Mouse (Mus musculus) myocyte (in vitro differentiated cells): ENCODE results near the gene Fbxo41.

Source experiments
- E2F4 ChIP-seq: IDR thresholded peaks from one replicate; pipeline ENCODE4 v1.6.1; 2011; ENCODE audit warnings: mild to moderate bottlenecking, control low read depth, moderate library complexity; ENCODE audit not compliant: insufficient read depth
- MAX ChIP-seq: IDR thresholded peaks from one replicate; pipeline ENCODE4 v1.6.1; 2011; ENCODE audit warnings: low read depth, mild to moderate bottlenecking, control low read depth
- MYOD1 ChIP-seq, 3 experiments: IDR thresholded peaks; one replicate each; pipeline ENCODE4 v1.6.1; 2011; ENCODE audit warnings: control low read depth in 2 of 3, low read depth in 2 of 3, mild to moderate bottlenecking in 2 of 3, moderate library complexity in 1 of 3; ENCODE audit not compliant: insufficient read length in 2 of 3, control insufficient read depth in 1 of 3
- POLR2A ChIP-seq: IDR thresholded peaks from one replicate; pipeline ENCODE4 v1.6.1; 2011; ENCODE audit warnings: low read depth, mild to moderate bottlenecking, control low read depth, moderate library complexity; ENCODE audit not compliant: insufficient read length
- SRF ChIP-seq: IDR thresholded peaks from one replicate; pipeline ENCODE4 v1.6.1; 2011; ENCODE audit warnings: low read depth; ENCODE audit not compliant: control insufficient read depth, insufficient read length
- TCF12 ChIP-seq: IDR thresholded peaks from one replicate; pipeline ENCODE4 v1.6.1; 2011; ENCODE audit warnings: mild to moderate bottlenecking, control low read depth; ENCODE audit not compliant: poor library complexity, insufficient read depth, severe bottlenecking
- USF1 ChIP-seq: IDR thresholded peaks from one replicate; pipeline ENCODE4 v1.6.1; 2011; ENCODE audit warnings: low read depth, mild to moderate bottlenecking, control low read depth, moderate library complexity

DNA sequence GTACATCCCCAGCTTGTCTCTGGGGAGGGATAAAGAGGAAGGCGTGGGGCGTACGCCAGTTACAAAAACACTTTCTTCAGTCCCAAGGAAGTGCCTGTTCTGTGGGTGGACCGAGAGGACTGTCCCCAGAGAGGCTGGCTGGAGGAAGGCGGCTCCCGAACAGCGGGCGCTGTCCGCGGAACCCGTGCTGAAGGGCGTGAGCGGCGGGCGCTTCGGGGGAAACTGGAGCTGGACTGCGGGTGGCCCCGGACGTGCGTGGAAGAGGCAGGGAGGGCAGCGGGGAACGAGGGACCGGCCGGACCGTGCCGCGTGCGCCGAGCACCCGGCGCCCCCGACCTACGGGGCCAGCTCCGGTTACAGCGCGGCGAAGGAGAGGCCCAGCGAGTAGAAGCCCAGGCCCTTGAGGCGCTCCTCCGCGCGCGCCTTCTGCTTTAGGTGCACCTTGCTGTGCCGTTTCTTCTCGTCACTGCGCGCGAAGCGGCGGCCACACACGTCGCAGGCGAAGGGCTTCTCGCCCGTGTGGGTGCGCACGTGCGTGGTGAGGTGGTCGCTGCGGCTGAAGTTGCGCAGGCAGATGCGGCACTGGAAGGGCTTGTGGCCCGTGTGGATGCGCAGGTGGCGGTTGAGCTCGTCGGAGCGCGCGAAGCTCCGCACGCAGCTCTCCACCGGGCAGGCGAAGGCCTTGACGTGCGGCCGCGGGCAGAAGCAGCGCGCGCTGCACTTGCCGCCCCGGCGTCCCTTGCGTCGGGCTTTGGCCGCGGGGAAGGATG is 8.7 kb upstream of the Fbxo41 start:
- TF ChIP-seq USF1 (no peak), POLR2A (no peak), MYOD1 (IDR thresholded peaks at IDR 0.05; ENCODE audit: control insufficient read depth in 1 of 3, insufficient read length in 2 of 3, low read depth in 2 of 3) (no peak), TCF12 (no peak), E2F4 (no peak), MAX (no peak), SRF (no peak)
